Mouse (Mus musculus) liver, postnatal 0 days (tissue): ENCODE results near the gene Slc22a16.

Experiments
- CTCF ChIP-seq: sonication (generic); IDR thresholded peaks from 2 replicates; pipeline ENCODE4 v1.5.1; 2016; ENCODE audit warnings: antibody characterized with exemption, low read depth
- EP300 ChIP-seq: IDR thresholded peaks from 2 replicates; pipeline ENCODE4 v1.6.1; 2016; ENCODE audit warnings: antibody characterized with exemption, low read depth, mild to moderate bottlenecking

GRCm38 (mm10) chr10:40592186-40592585 is 22.1 kb downstream of the Slc22a16 start:
- no peak for TF ChIP-seq CTCF
- TF ChIP-seq EP300: no peak
